Mouse (Mus musculus) embryonic facial prominence, embryonic 11.5 days (tissue): ENCODE data around the gene Vars. TPM values are rescaled to one million over a fixed set of nuclear protein-coding genes. Genes with fewer than 3 reads are reported as not detected.

ENCODE experiments used
- ATAC-seq: fragments of 200-750 bp; cut with Nextera tagmentation; replicated peaks from 2 replicates; pipeline ENCODE4 v1.8.0; 2017; ENCODE audit warnings: low read depth; ENCODE audit not compliant: insufficient number of reproducible peaks, low FRiP score, low TSS enrichment
- DNase-seq: peaks from one replicate; pipeline ENCODE4 v3.0.0-alpha.2; 2015; ENCODE audit warnings: low spot score
- H3K27ac ChIP-seq: fragments of 300-500 bp; sonication (generic); replicated peaks from 2 replicates; pipeline ENCODE4 v1.5.1; 2014; ENCODE audit warnings: mild to moderate bottlenecking, low read depth, low read length, control low read depth
- H3K27me3 ChIP-seq: fragments of 300-500 bp; sonication (generic); 2 replicates; pipeline ENCODE4 v1.6.1; 2014; ENCODE audit warnings: mild to moderate bottlenecking, low read length, moderate library complexity, mixed read lengths; ENCODE audit not compliant: control insufficient read depth, insufficient read depth
- H3K36me3 ChIP-seq: fragments of 300-500 bp; sonication (generic); replicated peaks from 2 replicates; pipeline ENCODE4 v1.6.1; 2014; ENCODE audit warnings: low read depth, mild to moderate bottlenecking, low read length, moderate library complexity, mixed read lengths; ENCODE audit not compliant: control insufficient read depth, insufficient read depth
- H3K4me1 ChIP-seq: fragments of 300-500 bp; sonication (generic); 2 replicates; pipeline ENCODE4 v1.6.1; 2014; ENCODE audit warnings: low read length, mixed read lengths; ENCODE audit not compliant: control insufficient read depth, insufficient read depth
- H3K4me2 ChIP-seq: fragments of 300-500 bp; sonication (generic); 2 replicates; pipeline ENCODE4 v1.6.1; 2014; ENCODE audit warnings: low read depth, mild to moderate bottlenecking, control low read depth, low read length, moderate library complexity
- H3K4me3 ChIP-seq: fragments of 300-500 bp; sonication (generic); 2 replicates; pipeline ENCODE4 v1.5.1; 2014; ENCODE audit warnings: low read depth, low read length, control low read depth
- H3K9ac ChIP-seq: fragments of 300-500 bp; sonication (generic); replicated peaks from 2 replicates; pipeline ENCODE4 v1.6.1; 2014; ENCODE audit warnings: mild to moderate bottlenecking, control low read depth, low read length
- H3K9me3 ChIP-seq: fragments of 300-500 bp; sonication (generic); replicated peaks from 2 replicates; pipeline ENCODE4 v1.6.1; 2016; ENCODE audit warnings: mild to moderate bottlenecking, low read length, inconsistent platforms, mixed read lengths; ENCODE audit not compliant: control insufficient read depth
- WGBS: fragments of 180-500 bp; shearing (Covaris S2); extraction: QIAGEN DNeasy Blood & Tissue Kit; methylation state at CpG from one replicate; pipeline ENCODE4 v1.1.7; 2014; 5-methylcytosine and 5-hydroxymethylcytosine counted together
- polyA plus RNA-seq: library from polyadenylated mRNA; unstranded; fragments of >200 nt; fragmentation: Nextera tagmentation; extraction: Ambion mirVana; gene quantifications from 2 replicates; pipeline ENCODE4 v1.2.1, GENCODE M21; 2014

Vars gene
- polyA plus RNA-seq, 1 experiment from 2014 or later: 73.9 TPM

GRCm38 (mm10) chr17:35044904-35045806 is 44.4 kb downstream of the Vars start:
- Histone ChIP-seq H3K4me1 (no peaks in the 10 kb centered on the region; the same call in 1 of the 2 replicates), H3K9ac (no peak overlapping the region), H3K27me3 (no peaks in the 10 kb centered on the region), H3K27ac (no peak overlapping the region), H3K4me3 (peak overlapping the region; percentile 41; the same call in 1 of the 2 replicates), H3K9me3 (no peaks in the 10 kb centered on the region), H3K4me2 (peak overlapping the region; percentile 87; the same call in 1 of the 2 replicates), H3K36me3 (no peaks in the 10 kb centered on the region)
- WGBS: 92% methylated on average over 7 of the region's 7 CpGs
- DNase-seq: no peak
- no peak for ATAC-seq

GRCm38 (mm10) chr17:35045807-35046680 is 45.3 kb downstream of the Vars start:
- Histone ChIP-seq H3K9me3 (no peaks in the 10 kb centered on the region), H3K27ac (peak overlapping the region; percentile 48; the same call in 1 of the 2 replicates), H3K27me3 (no peaks in the 10 kb centered on the region), H3K4me1 (no peaks in the 10 kb centered on the region; the same call in 1 of the 2 replicates), H3K36me3 (no peaks in the 10 kb centered on the region), H3K4me2 (peak overlapping the region; percentile 87), H3K9ac (peak overlapping the region; percentile 80), H3K4me3 (peak overlapping the region; percentile 41)
- no peak for DNase-seq
- ATAC-seq: peak; percentile 71
- 7% methylated on average over 46 of the region's 48 CpGs for WGBS

- Histone ChIP-seq H3K4me3 (peak within 1 kb of the TSS; percentile 41), H3K27ac (peak within 1 kb of the TSS; percentile 48; the same call in 1 of the 2 replicates), H3K27me3 (no peaks in the 10 kb centered on the region), H3K36me3 (no peaks in the 10 kb centered on the region), H3K9me3 (no peaks in the 10 kb centered on the region), H3K4me2 (peak within 1 kb of the TSS; percentile 87), H3K4me1 (no peaks in the 10 kb centered on the region; the same call in 1 of the 2 replicates), H3K9ac (peak within 1 kb of the TSS; percentile 80)
- WGBS: 3% methylated on average over 31 of the region's 33 CpGs
- ATAC-seq: peak; percentile 97
- peak; percentile 100 for DNase-seq
These were observed 46.1 kb downstream of the Vars start, which contains the start of gene Msh5 for GRCm38 (mm10) chr17:35046681-35047455. Msh5 (minus strand) TSS chr17:35046745.

- no peak overlapping the region for H3K9ac ChIP-seq
- no peaks in the 10 kb centered on the region for H3K27me3 ChIP-seq
- H3K4me2 ChIP-seq: no peak overlapping the region
- H3K36me3 ChIP-seq: no peaks in the 10 kb centered on the region
- DNase-seq: no peak
- H3K9me3 ChIP-seq: no peaks in the 10 kb centered on the region
- no peak for ATAC-seq
- whole genome bisulfite sequencing: 43% methylated on average over 1 of the region's 1 CpGs
- H3K4me3 ChIP-seq: no peak overlapping the region
- H3K4me1 ChIP-seq: peaks cover 2% of the 10 kb centered on the region
- 0 out of 2 replicates have a peak overlapping the region, but pooled peaks have one; percentile 29 for H3K27ac ChIP-seq
These were observed 46.9 kb downstream of the Vars start for GRCm38 (mm10) chr17:35047688-35048087.

- 0 out of 2 replicates have a peak overlapping the region, but pooled peaks have one; percentile 3 for H3K9ac ChIP-seq
- 38% methylated on average over 11 of the region's 11 CpGs for WGBS
- DNase-seq: no peak
- no peak overlapping the region for H3K4me2 ChIP-seq
- no peaks in the 10 kb centered on the region for H3K9me3 ChIP-seq
- peaks cover 2% of the 10 kb centered on the region for H3K4me1 ChIP-seq
- H3K4me3 ChIP-seq: no peak overlapping the region
- no peaks in the 10 kb centered on the region; the same call in 1 of the 2 replicates for H3K36me3 ChIP-seq
- H3K27ac ChIP-seq: peak overlapping the region; percentile 29; the same call in 1 of the 2 replicates
- no peaks in the 10 kb centered on the region for H3K27me3 ChIP-seq
- ATAC-seq: no peak
These were observed 47.6 kb downstream of the Vars start for GRCm38 (mm10) chr17:35048149-35048931.

- Histone ChIP-seq H3K9me3 (no peaks in the 10 kb centered on the region), H3K4me1 (peaks cover 2% of the 10 kb centered on the region), H3K4me3 (no peak overlapping the region), H3K27ac (no peak overlapping the region), H3K9ac (no peak overlapping the region), H3K27me3 (no peaks in the 10 kb centered on the region), H3K36me3 (peaks cover under 1% of the 10 kb centered on the region), H3K4me2 (no peak overlapping the region)
- 79% methylated on average over 5 of the region's 5 CpGs for WGBS
- DNase-seq (no peak), ATAC-seq (no peak)
These were observed 48.2 kb downstream of the Vars start for GRCm38 (mm10) chr17:35048932-35049440.
